Mouse (Mus musculus) embryonic facial prominence, embryonic 14.5 days (tissue): ENCODE data around the gene Asap3. TPM values are rescaled to one million over a fixed set of nuclear protein-coding genes. Genes with fewer than 3 reads are reported as not detected.
A peak's percentile ranks its signal among the peaks of the same experiment; 100 is the strongest.

Source experiments
- ATAC-seq: fragments of 200-750 bp; cut with Nextera tagmentation; 2 replicates; pipeline ENCODE4 v1.8.0; 2017; ENCODE audit warnings: low read depth, moderate number of reproducible peaks, moderate TSS enrichment
- DNase-seq: peaks from one replicate; pipeline ENCODE4 v3.0.0-alpha.2; 2015; ENCODE audit warnings: low spot score
- H3K27ac ChIP-seq: fragments of 300-500 bp; sonication (generic); replicated peaks from 2 replicates; pipeline ENCODE4 v1.5.1; 2014; ENCODE audit warnings: low read depth, mild to moderate bottlenecking, low read length, moderate library complexity
- H3K27me3 ChIP-seq: fragments of 300-500 bp; sonication (generic); replicated peaks from 2 replicates; pipeline ENCODE4 v1.6.1; 2014; ENCODE audit warnings: low read length; ENCODE audit not compliant: control insufficient read depth, insufficient read depth
- H3K36me3 ChIP-seq: fragments of 300-500 bp; sonication (generic); 2 replicates; pipeline ENCODE4 v1.6.1; 2014; ENCODE audit warnings: low read length, mixed read lengths; ENCODE audit not compliant: control insufficient read depth, insufficient read depth
- H3K4me1 ChIP-seq: fragments of 300-500 bp; sonication (generic); 2 replicates; pipeline ENCODE4 v1.6.1; 2014; ENCODE audit warnings: antibody characterized with exemption, low read length; ENCODE audit not compliant: control insufficient read depth, insufficient read depth
- H3K4me2 ChIP-seq: fragments of 300-500 bp; sonication (generic); 2 replicates; pipeline ENCODE4 v1.6.1; 2014; ENCODE audit warnings: low read depth, mild to moderate bottlenecking, low read length, moderate library complexity, mixed read lengths
- H3K4me3 ChIP-seq: fragments of 300-500 bp; sonication (generic); 2 replicates; pipeline ENCODE4 v1.5.1; 2014; ENCODE audit warnings: low read depth, mild to moderate bottlenecking, low read length
- H3K9ac ChIP-seq: fragments of 300-500 bp; sonication (generic); 2 replicates; pipeline ENCODE4 v1.6.1; 2014; ENCODE audit warnings: low read depth, mild to moderate bottlenecking, low read length, moderate library complexity, mixed read lengths
- H3K9me3 ChIP-seq: fragments of 300-500 bp; sonication (generic); 2 replicates; pipeline ENCODE4 v1.6.1; 2016; ENCODE audit warnings: low read length; ENCODE audit not compliant: control insufficient read depth
- WGBS: fragments of 180-500 bp; shearing (Covaris S2); extraction: QIAGEN DNeasy Blood & Tissue Kit; methylation state at CpG from one replicate; pipeline ENCODE4 v1.1.7; 2014; 5-methylcytosine and 5-hydroxymethylcytosine counted together
- polyA plus RNA-seq: library from polyadenylated mRNA; unstranded; fragments of >200 nt; fragmentation: Nextera tagmentation; extraction: Ambion mirVana; gene quantifications from 2 replicates; pipeline ENCODE4 v1.2.1, GENCODE M21; 2014

Gene Asap3
- polyA plus RNA-seq, 1 experiment from 2014 or later: 8.1 TPM

DNA sequence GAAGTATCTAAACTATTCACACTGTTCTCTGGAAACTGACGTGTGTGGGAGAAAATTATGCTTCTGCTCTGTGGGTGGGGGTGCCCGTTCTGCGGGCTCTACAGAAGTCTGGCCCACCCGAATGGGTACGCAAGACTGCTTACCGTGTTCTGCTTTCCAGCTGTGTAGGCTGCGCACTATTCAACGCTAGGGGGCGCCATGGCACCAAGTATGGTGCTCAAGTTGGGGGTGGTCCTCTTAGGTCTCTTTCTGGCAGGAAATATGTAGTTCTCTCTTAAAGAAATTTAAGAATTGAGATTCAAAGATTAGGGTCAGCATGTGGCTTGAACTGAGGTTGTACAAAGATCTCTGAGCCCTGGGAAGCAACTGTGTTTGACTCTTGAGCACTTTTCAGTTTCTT lies 3.7 kb upstream of the Asap3 start:
- Histone ChIP-seq H3K4me2 (no peak overlapping the region), H3K36me3 (no peaks in the 10 kb centered on the region), H3K27me3 (no peaks in the 10 kb centered on the region), H3K9me3 (no peaks in the 10 kb centered on the region), H3K4me1 (peaks cover 4% of the 10 kb centered on the region; the same call in 1 of the 2 replicates), H3K27ac (no peak overlapping the region), H3K4me3 (no peak overlapping the region), H3K9ac (no peak overlapping the region)
- 3% methylated on average over 9 of the region's 9 CpGs for WGBS
- peak; percentile 90 for DNase-seq
- peak; percentile 56 for ATAC-seq

DNA sequence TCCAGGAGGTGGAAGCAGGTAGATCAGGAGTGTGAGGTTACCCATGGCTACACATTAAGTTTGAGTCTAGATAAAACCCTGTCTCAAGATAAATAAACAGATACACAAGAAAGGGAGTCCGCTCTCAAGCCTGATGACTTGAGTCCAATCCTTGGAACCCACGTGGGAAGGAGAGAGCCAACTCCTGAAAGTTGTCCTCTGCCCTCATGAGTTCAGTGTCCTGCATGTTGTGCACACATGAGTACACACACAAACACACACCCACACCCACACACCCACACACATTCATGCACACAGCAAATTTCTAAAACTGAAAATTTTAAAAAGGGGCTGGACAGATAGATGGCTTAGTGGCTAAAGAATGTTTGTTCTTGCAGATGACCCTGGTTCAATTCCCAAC lies 1.4 kb upstream of the Asap3 start:
- H3K9ac ChIP-seq: no peak overlapping the region
- DNase-seq (no peak), ATAC-seq (no peak)
- WGBS: 79% methylated on average over 2 of the region's 2 CpGs
- no peak overlapping the region for H3K4me2 ChIP-seq
- H3K27me3 ChIP-seq: no peaks in the 10 kb centered on the region
- H3K9me3 ChIP-seq: no peaks in the 10 kb centered on the region
- H3K4me3 ChIP-seq: no peak overlapping the region
- H3K27ac ChIP-seq: no peak overlapping the region
- peaks cover 13% of the 10 kb centered on the region; the same call in 1 of the 2 replicates for H3K4me1 ChIP-seq
- H3K36me3 ChIP-seq: no peaks in the 10 kb centered on the region

DNA sequence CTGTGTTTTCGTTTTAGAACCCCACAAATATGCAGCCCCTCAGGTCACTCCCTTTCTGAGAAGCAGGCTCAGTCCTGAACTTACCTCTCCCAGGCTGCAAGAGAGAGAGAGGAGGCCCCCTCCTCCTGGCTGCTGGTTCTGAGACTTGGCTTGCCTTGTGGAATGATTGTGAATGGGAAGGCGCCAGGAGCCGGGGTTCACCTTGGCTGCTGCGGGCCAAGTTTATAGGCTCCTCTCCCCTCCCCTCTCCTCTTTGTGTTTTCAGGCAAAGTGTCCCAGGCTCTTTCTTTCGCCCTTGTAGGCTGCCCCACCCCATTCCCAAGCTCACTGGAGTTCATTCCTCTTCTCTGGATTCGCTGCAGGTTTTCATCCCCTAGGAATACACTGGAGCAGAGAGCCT lies 778 bp downstream of the Asap3 start:
- peak; percentile 64 for DNase-seq

DNA sequence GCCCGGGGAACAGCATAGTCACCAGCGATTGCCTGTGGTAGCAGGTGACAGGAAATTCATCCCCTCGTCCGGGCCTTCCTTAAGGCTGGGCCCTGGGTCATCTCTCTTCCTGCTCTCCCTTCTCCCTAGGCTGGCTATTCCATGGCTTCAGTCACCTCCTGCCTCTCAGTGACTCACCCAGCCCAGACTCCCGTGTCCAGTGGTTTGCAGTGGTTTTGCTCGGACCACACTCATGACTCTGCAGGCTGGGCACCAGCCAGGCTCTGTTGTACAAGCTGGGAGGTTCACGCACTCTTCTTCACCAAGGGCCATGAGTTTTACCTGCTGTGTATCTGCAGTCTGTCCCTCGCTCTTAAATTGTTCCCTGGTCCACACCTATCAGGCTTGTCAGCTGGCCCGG lies 4.8 kb downstream of the Asap3 start:
- whole genome bisulfite sequencing: 81% methylated on average over 9 of the region's 9 CpGs
- Histone ChIP-seq H3K4me1 (peaks cover 16% of the 10 kb centered on the region; the same call in 1 of the 2 replicates), H3K27ac (no peak overlapping the region), H3K4me3 (no peak overlapping the region), H3K27me3 (no peaks in the 10 kb centered on the region), H3K9ac (no peak overlapping the region), H3K4me2 (no peak overlapping the region), H3K36me3 (no peaks in the 10 kb centered on the region), H3K9me3 (no peaks in the 10 kb centered on the region)
- no peak for DNase-seq
- no peak for ATAC-seq

More for the DNA sequence above, 778 bp downstream of the Asap3 start:
- peak overlapping the region; percentile 96 for H3K4me2 ChIP-seq
- H3K36me3 ChIP-seq: no peaks in the 10 kb centered on the region
- ATAC-seq: peak; percentile 14
- H3K9me3 ChIP-seq: no peaks in the 10 kb centered on the region
- no peaks in the 10 kb centered on the region for H3K27me3 ChIP-seq
- peak overlapping the region; percentile 85 for H3K27ac ChIP-seq
- peak overlapping the region; percentile 81 for H3K9ac ChIP-seq
- H3K4me3 ChIP-seq: peak overlapping the region; percentile 68
- 0% methylated on average over 6 of the region's 6 CpGs for WGBS
- peaks cover 13% of the 10 kb centered on the region; the same call in 1 of the 2 replicates for H3K4me1 ChIP-seq

DNA sequence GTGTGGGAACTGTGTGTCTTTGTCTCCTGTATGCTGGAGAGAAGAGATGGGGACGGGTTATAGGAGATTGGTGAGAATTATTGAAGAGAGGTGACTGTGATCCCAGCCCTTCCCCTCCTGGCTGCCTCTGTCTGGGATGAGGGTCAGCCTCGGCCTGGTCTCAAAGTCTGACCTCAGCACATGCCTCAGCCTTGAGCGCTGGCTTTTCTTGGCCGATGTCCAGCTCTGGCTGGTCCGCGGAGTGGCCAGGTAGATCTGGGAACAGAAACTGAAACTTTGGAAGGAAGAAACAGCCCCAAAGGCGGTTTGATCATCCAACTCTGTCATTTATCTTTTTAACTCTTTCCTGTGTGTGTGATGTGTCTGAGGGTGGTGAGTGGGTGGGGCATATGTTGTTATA lies 7.5 kb downstream of the Asap3 start:
- Histone ChIP-seq H3K27me3 (no peaks in the 10 kb centered on the region), H3K4me3 (no peak overlapping the region), H3K4me1 (peaks cover 24% of the 10 kb centered on the region), H3K27ac (no peak overlapping the region), H3K9me3 (no peaks in the 10 kb centered on the region), H3K9ac (no peak overlapping the region), H3K36me3 (no peaks in the 10 kb centered on the region), H3K4me2 (no peak overlapping the region)
- 66% methylated on average over 7 of the region's 7 CpGs for WGBS
- no peak for DNase-seq
- ATAC-seq: no peak

DNA sequence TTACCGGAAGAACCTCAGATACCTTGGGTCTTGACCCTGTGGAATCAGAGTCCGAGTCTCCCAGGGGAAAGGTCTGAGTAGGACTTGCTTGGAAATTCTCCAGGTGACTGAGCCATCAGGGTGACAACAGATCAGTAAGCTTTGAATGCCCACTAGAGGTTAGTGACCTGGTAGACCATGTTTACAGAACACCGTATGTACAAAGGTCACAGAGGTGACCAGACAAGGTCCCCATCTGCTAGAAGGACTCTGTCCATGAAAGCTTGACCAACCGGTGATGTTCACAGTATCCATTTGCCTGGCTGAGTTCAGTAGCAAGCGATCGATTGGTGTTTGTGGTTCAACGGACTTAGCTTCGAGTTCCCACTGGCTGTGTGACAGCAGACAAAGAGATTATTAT lies 8.7 kb downstream of the Asap3 start:
- Histone ChIP-seq H3K27ac (0 out of 2 replicates have a peak overlapping the region, but pooled peaks have one; percentile 16), H3K4me2 (no peak overlapping the region), H3K27me3 (no peaks in the 10 kb centered on the region), H3K9me3 (no peaks in the 10 kb centered on the region), H3K4me3 (no peak overlapping the region), H3K9ac (no peak overlapping the region), H3K36me3 (no peaks in the 10 kb centered on the region), H3K4me1 (peaks cover 36% of the 10 kb centered on the region)
- 85% methylated on average over 8 of the region's 8 CpGs for WGBS
- ATAC-seq (no peak), DNase-seq (no peak)

DNA sequence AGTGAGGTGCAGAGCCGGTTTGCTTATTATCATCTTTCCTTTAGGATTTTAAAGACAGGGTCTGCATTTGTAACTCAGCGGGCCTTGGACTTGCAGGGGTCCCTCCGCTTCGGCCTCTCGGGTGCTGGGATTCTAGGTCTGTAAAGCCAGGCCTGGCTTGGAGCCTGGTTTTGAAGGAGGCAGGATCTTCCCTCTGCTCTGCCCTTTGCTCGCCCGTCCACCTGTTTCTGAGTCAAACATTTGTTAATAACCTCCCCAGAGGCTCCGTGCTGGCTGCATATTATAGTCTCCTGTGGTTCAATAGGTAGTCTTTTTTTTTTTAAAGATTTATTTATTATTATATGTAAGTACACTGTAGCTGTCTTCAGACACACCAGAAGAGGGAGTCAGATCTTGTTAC lies 9.4 kb downstream of the Asap3 start:
- H3K27ac ChIP-seq: 0 out of 2 replicates have a peak overlapping the region, but pooled peaks have one; percentile 16
- ATAC-seq: no peak
- 73% methylated on average over 8 of the region's 8 CpGs for WGBS

DNA sequence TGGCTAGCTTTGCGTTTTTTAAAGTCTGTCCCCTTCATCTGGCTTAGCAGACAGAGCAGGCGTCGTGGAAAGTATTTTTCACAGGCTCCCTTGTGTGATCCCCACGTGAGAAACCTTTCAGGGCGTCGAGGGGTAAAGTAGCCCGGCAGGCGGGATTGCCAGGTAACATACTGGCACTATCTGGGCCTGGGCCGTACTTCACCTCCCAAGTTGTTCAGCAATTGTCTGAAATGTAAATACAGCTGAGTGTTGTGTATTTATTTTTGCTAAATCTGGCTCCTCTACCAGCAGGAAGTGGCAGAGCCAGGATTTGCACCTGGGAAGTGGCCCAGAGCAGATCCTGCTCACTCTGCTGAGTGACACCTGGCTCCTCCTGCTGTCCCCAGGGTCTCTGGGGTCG lies 10.9 kb downstream of the Asap3 start:
- Histone ChIP-seq H3K4me3 (no peak overlapping the region), H3K9me3 (no peaks in the 10 kb centered on the region), H3K27ac (peak overlapping the region; percentile 72), H3K27me3 (no peaks in the 10 kb centered on the region), H3K4me2 (no peak overlapping the region), H3K4me1 (peaks cover 44% of the 10 kb centered on the region), H3K36me3 (0 out of 2 replicates have a peak, but pooled peaks cover 4% of the 10 kb centered on the region), H3K9ac (no peak overlapping the region; the same call in 1 of the 2 replicates)
- ATAC-seq (no peak), DNase-seq (no peak)
- WGBS: 50% methylated on average over 10 of the region's 10 CpGs

More for the DNA sequence above, 9.4 kb downstream of the Asap3 start:
- Histone ChIP-seq H3K4me3 (no peak overlapping the region), H3K36me3 (no peaks in the 10 kb centered on the region), H3K27me3 (no peaks in the 10 kb centered on the region), H3K9me3 (no peaks in the 10 kb centered on the region), H3K9ac (no peak overlapping the region), H3K4me2 (no peak overlapping the region), H3K4me1 (peaks cover 43% of the 10 kb centered on the region)
- DNase-seq: no peak

DNA sequence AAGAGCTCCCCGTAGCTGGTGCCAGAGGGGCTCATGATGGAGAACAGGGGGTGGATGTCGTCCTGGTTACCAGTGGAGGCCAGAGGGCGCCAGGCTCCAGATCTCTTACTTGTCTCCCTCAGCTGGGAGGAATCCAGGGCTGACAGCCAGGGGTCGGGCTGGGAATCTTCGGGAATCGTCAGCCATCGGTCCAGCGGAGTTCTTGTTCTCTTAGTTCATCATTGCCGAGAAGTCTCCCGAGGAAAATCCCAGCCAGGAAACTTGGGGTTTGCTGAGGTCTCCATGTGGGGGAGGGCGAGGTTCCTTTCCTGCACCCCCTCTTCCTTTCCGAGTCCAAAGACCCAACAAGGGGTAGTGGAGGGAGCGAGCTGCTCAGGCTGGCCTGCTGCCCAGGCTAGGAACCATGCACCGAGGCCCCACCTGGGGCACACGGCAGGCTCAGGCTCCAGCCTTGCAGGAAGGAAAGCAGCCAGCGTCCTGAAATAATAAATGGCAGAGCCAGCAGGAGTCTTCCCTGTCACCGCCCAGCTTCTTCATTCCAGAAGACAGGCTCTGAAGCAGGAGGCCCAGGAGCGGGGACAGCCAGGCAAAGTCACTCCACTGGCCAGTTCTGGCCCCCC lies 12.5 kb downstream of the Asap3 start:
- H3K4me2 ChIP-seq: peak overlapping the region; percentile 43
- ATAC-seq: peak; percentile 66
- peak overlapping the region; percentile 47 for H3K9ac ChIP-seq
- no peaks in the 10 kb centered on the region for H3K27me3 ChIP-seq
- no peaks in the 10 kb centered on the region for H3K9me3 ChIP-seq
- DNase-seq: peak; percentile 90
- peak overlapping the region; percentile 89 for H3K27ac ChIP-seq
- peaks cover 43% of the 10 kb centered on the region for H3K4me1 ChIP-seq
- peak overlapping the region; percentile 7 for H3K4me3 ChIP-seq
- 13% methylated on average over 16 of the region's 18 CpGs for WGBS
- 0 out of 2 replicates have a peak, but pooled peaks cover 4% of the 10 kb centered on the region for H3K36me3 ChIP-seq
